Mouse (Mus musculus) liver, postnatal 0 days (tissue): ENCODE measurements around the gene Ampd3. TPM values are rescaled to one million over a fixed set of nuclear protein-coding genes. Genes with fewer than 3 reads are reported as not detected.
A peak's percentile ranks its signal among the peaks of the same experiment; 100 is the strongest.

Experiments
- ATAC-seq: fragments of 200-750 bp; cut with Nextera tagmentation; 2 replicates; pipeline ENCODE4 v1.8.0; 2017; ENCODE audit warnings: mild to moderate bottlenecking, moderate library complexity
- DNase-seq: peaks from one replicate; pipeline ENCODE4 v3.0.0-alpha.2; 2016
- H3K27ac ChIP-seq: fragments of 300-500 bp; sonication (generic); 2 replicates; pipeline ENCODE4 v1.5.1; 2014; ENCODE audit warnings: antibody characterized with exemption, moderate library complexity, mild to moderate bottlenecking, low read depth
- H3K27me3 ChIP-seq: fragments of 300-500 bp; sonication (generic); 2 replicates; pipeline ENCODE4 v1.6.1; 2014; ENCODE audit warnings: low read length, control low read depth, mixed read lengths; ENCODE audit not compliant: insufficient read depth
- H3K36me3 ChIP-seq: fragments of 300-500 bp; sonication (generic); replicated peaks from 2 replicates; pipeline ENCODE4 v1.6.1; 2014; ENCODE audit warnings: mild to moderate bottlenecking, control low read depth, low read length, moderate library complexity, mixed read lengths; ENCODE audit not compliant: insufficient read depth
- H3K4me1 ChIP-seq: fragments of 300-500 bp; sonication (generic); 2 replicates; pipeline ENCODE4 v1.6.1; 2014; ENCODE audit warnings: antibody characterized with exemption, mild to moderate bottlenecking, control low read depth; ENCODE audit not compliant: insufficient read depth
- H3K4me2 ChIP-seq: fragments of 300-500 bp; sonication (generic); 2 replicates; pipeline ENCODE4 v1.6.1; 2014; ENCODE audit warnings: low read depth, mild to moderate bottlenecking, low read length, moderate library complexity, mixed read lengths
- H3K4me3 ChIP-seq: fragments of 300-500 bp; sonication (generic); 2 replicates; pipeline ENCODE4 v1.5.1; 2014; ENCODE audit warnings: low read depth, low read length
- H3K9ac ChIP-seq: fragments of 300-500 bp; sonication (generic); replicated peaks from 2 replicates; pipeline ENCODE4 v1.6.1; 2014; ENCODE audit warnings: mild to moderate bottlenecking, moderate library complexity
- H3K9me3 ChIP-seq: fragments of 300-500 bp; sonication (generic); 2 replicates; pipeline ENCODE4 v1.6.1; 2016; ENCODE audit warnings: mild to moderate bottlenecking, control low read depth, low read length, mixed read lengths
- CTCF ChIP-seq: sonication (generic); IDR thresholded peaks from 2 replicates; pipeline ENCODE4 v1.5.1; 2016; ENCODE audit warnings: antibody characterized with exemption, low read depth
- EP300 ChIP-seq: IDR thresholded peaks from 2 replicates; pipeline ENCODE4 v1.6.1; 2016; ENCODE audit warnings: antibody characterized with exemption, low read depth, mild to moderate bottlenecking
- WGBS: fragments of 180-500 bp; shearing (Covaris S2); extraction: QIAGEN DNeasy Blood & Tissue Kit; methylation state at CpG from one replicate; pipeline ENCODE4 v1.1.7; 2014; ENCODE audit not compliant: insufficient replicate concordance; 5-methylcytosine and 5-hydroxymethylcytosine counted together
- polyA plus RNA-seq: library from polyadenylated mRNA; unstranded; fragments of >200 nt; fragmentation: Nextera tagmentation; extraction: Ambion mirVana; gene quantifications from 2 replicates; pipeline ENCODE4 v1.2.1, GENCODE M21; 2015

Gene Ampd3
- polyA plus RNA-seq, 1 experiment from 2014 or later, result 16.6 TPM

DNA sequence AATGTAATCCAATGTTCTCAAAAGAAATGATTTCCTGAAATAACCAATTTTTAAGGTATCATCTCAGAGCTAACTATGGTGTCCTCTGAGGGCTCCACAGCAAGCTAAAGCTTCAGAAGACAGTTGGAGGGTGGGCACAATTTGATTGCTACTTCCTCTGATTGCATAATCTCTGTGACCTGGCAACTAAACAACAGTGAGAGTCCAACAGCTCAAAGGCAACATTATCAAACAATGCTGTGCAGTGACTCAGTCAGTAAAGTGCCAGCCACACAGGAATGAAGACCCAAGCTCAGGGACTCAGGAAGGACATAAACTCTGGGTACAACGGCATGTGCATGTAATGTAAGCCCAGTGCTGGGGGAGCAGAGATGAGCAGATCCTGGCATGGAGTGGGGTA lies 65.0 kb downstream of the Ampd3 start:
- H3K9me3 ChIP-seq, result no peaks in the 10 kb centered on the region
- no peak overlapping the region for H3K4me2 ChIP-seq
- DNase-seq, result no peak
- no peak overlapping the region for H3K9ac ChIP-seq
- peaks cover 62% of the 10 kb centered on the region for H3K36me3 ChIP-seq
- no peak overlapping the region for H3K4me3 ChIP-seq
- peak overlapping the region; percentile 44; the same call in 1 of the 2 replicates for H3K27ac ChIP-seq
- WGBS, result 39% methylated on average over 1 of the region's 1 CpGs
- H3K27me3 ChIP-seq, result no peaks in the 10 kb centered on the region
- peak; percentile 29; the same call in 1 of the 2 replicates for ATAC-seq
- H3K4me1 ChIP-seq, result peaks cover 18% of the 10 kb centered on the region
- no peak for TF ChIP-seq CTCF
- TF ChIP-seq EP300, result no peak

DNA sequence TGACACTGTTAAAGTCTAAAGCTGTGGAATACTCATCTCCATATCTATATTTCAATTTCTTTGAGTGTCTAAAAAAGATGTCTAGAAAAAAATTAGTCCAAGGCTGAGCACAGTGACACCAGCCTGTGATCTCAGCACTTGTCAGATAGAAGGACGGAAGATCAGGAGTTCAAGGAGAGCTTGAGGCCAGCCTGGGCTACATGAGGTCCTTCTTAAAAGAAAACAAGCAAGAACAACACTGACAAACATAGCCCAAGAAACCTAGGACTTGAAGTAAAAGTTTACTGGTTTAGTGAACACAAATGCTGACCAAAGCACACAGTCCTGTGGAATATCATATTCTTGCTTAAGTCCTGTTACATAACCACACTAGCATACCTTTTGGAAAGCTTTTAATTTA lies 66.0 kb downstream of the Ampd3 start:
- Histone ChIP-seq H3K9ac (no peak overlapping the region), H3K9me3 (no peaks in the 10 kb centered on the region), H3K27ac (no peak overlapping the region), H3K36me3 (peaks cover 52% of the 10 kb centered on the region), H3K4me2 (no peak overlapping the region), H3K4me1 (peaks cover 18% of the 10 kb centered on the region), H3K4me3 (no peak overlapping the region), H3K27me3 (no peaks in the 10 kb centered on the region)
- TF ChIP-seq EP300, result no peak
- DNase-seq, result no peak
- no peak for ATAC-seq
- 82% methylated on average over 1 of the region's 1 CpGs for WGBS

DNA sequence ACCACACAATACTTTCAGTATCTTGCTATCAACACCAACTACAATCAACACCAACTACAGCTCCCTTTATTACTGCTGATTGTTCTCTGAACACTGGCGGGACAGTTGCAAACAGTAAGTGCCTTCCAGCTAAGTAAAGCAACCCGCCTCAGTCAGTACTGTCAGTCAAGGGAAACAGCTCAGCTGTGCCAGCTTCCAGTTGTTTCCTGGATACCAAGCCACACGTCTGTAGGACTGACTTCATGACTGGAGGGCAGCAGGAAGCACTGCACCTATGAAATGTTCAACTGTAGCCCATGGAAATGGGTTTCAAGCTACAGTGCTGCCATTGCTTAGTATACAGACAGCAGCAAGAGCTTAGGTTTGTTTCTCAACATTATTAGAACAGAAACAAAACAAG lies 66.5 kb downstream of the Ampd3 start:
- 43% methylated on average over 3 of the region's 3 CpGs for WGBS
- DNase-seq (no peak), ATAC-seq (no peak)
- no peak overlapping the region for H3K4me3 ChIP-seq
- no peak overlapping the region for H3K4me2 ChIP-seq
- H3K27ac ChIP-seq, result no peak overlapping the region
- peaks cover 47% of the 10 kb centered on the region for H3K36me3 ChIP-seq
- H3K27me3 ChIP-seq, result no peaks in the 10 kb centered on the region
- H3K9ac ChIP-seq, result no peak overlapping the region
- H3K9me3 ChIP-seq, result no peaks in the 10 kb centered on the region
- peaks cover 22% of the 10 kb centered on the region for H3K4me1 ChIP-seq
- TF ChIP-seq CTCF (no peak), EP300 (no peak)

DNA sequence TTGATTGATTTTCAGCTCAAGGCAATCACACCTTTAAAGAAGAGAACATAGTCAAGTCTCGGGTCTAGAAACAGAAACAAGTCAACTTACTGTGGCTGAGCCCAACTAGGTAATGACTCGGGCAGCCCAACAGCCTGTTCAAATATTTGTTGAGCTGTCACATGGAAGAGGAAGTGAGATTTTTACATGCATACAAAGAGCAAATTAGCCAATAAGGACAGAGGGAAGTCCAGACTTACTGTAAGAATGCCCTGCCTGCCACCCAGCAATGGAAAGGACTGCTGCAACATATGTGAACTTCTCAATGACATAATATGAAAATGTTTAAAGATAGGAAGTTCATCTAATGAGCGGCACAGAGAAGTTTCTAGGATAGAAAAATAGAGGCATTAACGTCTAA lies 72.3 kb downstream of the Ampd3 start:
- DNase-seq (peak; percentile 41), ATAC-seq (peak; percentile 31)

DNA sequence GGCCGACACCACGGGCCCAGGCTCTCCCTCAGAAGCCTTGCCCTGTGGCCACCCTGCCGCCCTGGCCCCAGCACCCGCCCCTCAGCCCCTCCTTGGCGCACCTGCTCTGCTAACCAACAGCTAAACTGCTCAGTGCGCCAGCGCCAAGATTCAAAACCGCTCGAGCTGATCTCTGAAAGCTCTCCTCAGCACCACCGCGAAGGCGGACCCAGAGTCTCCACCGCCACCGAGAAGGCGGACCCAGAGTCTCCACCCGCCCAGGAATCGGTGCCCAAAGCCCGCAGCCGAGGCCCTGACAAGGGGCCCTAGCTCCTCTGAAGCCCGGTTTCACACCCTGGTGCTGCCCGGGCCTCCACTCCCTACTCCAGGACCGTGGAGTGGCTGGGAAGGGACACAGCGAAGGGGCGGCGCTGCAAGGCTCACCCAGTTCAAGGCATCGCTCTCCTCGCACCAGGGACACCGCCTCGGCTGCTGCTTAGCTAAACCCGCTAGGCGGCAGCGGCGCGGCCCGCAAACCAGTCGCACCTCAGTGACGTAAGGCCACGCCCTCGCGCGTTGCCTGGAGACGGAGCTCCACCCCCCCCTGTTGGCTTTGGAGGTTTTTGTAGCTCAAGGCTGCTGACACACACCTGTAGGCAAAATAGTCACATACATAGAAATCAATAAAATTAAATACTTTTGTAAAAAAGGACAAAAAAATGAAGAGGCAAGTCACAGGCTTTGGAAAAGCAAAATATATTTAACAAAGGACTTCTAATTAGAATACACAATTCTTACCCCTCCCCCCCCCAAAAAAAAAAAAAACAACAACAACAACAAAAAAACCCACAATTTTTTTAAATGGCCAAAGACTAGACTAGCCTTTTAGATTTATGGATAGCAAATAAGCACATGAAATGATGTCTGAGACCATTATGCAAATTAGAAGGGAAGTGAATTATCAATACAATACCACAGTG lies 76.2 kb downstream of the Ampd3 start, which contains the start of gene Rnf141:
Gene Rnf141 (minus strand): TSS at position 542 of the 959 bp plus-strand sequence.
- H3K9ac ChIP-seq, result peak within 1 kb of the TSS; percentile 90
- peak within 1 kb of the TSS; percentile 85 for H3K4me3 ChIP-seq
- H3K4me1 ChIP-seq, result peaks cover 43% of the 10 kb centered on the region
- H3K36me3 ChIP-seq, result peaks cover 6% of the 10 kb centered on the region; the same call in 1 of the 2 replicates
- 0 out of 2 replicates have a peak, but pooled peaks cover 2% of the 10 kb centered on the region for H3K9me3 ChIP-seq
- DNase-seq (peak; percentile 98), ATAC-seq (peak; percentile 88)
- WGBS, result 2% methylated on average over 42 of the region's 42 CpGs
- TF ChIP-seq CTCF, result peak; percentile 88
- peak; percentile 19; the same call in 1 of the 2 replicates for TF ChIP-seq EP300
- H3K4me2 ChIP-seq, result peak within 1 kb of the TSS; percentile 83
- H3K27me3 ChIP-seq, result no peaks in the 10 kb centered on the region
- peak within 1 kb of the TSS; percentile 99 for H3K27ac ChIP-seq

More for the DNA sequence above, 72.3 kb downstream of the Ampd3 start:
- no peak overlapping the region for H3K9ac ChIP-seq
- WGBS, result 25% methylated on average over 4 of the region's 4 CpGs
- peaks cover 18% of the 10 kb centered on the region for H3K36me3 ChIP-seq
- no peaks in the 10 kb centered on the region for H3K27me3 ChIP-seq
- H3K27ac ChIP-seq, result peak overlapping the region; percentile 73
- TF ChIP-seq EP300 (no peak), CTCF (no peak)
- 0 out of 2 replicates have a peak overlapping the region, but pooled peaks have one; percentile 17 for H3K4me3 ChIP-seq
- H3K4me1 ChIP-seq, result peaks cover 32% of the 10 kb centered on the region
- H3K9me3 ChIP-seq, result no peaks in the 10 kb centered on the region
- peak overlapping the region; percentile 56 for H3K4me2 ChIP-seq

DNA sequence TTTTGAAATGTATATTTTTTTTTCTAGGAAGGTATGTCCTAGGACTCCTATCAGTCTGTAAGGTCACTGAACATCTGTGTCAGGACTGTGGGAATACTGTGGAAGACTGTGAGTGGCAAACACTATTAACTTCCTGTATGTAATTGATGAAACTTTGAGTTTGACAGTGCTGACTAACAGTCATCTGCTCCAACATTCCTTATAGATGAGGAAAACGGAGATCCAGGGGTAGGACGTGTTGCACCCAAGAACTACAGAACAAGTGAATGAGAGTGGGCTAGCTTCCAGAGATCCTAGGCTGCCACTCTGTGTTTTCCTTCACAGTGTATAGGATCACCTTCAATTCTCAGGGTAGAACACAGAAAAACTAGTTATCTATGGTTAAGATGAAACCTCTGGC lies 79.3 kb downstream of the Ampd3 start:
- no peak overlapping the region for H3K27ac ChIP-seq
- WGBS, result 83% methylated on average over 2 of the region's 2 CpGs
- H3K9ac ChIP-seq, result no peak overlapping the region
- ATAC-seq (no peak), DNase-seq (no peak)
- no peaks in the 10 kb centered on the region for H3K27me3 ChIP-seq
- H3K4me1 ChIP-seq, result peaks cover 24% of the 10 kb centered on the region
- no peak overlapping the region for H3K4me2 ChIP-seq
- 0 out of 2 replicates have a peak, but pooled peaks cover 2% of the 10 kb centered on the region for H3K9me3 ChIP-seq
- no peaks in the 10 kb centered on the region for H3K36me3 ChIP-seq
- TF ChIP-seq EP300, result no peak
- TF ChIP-seq CTCF, result no peak
- no peak overlapping the region for H3K4me3 ChIP-seq
